Mouse (Mus musculus) CH12.LX (cell line): ENCODE measurements around the gene Lcmt2.

ENCODE experiments used
- CTCF ChIP-seq, 2 experiments: IDR thresholded peaks in 1 of 2; conservative IDR thresholded peaks in 1 of 2; 2 replicates each; pipeline ENCODE4 v1.5.1; 2011 to 2012; ENCODE audit warnings: low read depth in 2 of 2, low read length in 2 of 2, improper control_type of control experiment in 1 of 2, inconsistent platforms in 1 of 2, mild to moderate bottlenecking in 1 of 2, moderate library complexity in 1 of 2
- E2F4 ChIP-seq: IDR thresholded peaks from 2 replicates; pipeline ENCODE4 v1.6.1; 2011; ENCODE audit warnings: low read depth, low read length, improper control_type of control experiment; ENCODE audit not compliant: insufficient replicate concordance
- EP300 ChIP-seq: IDR thresholded peaks from 2 replicates; pipeline ENCODE4 v1.6.1; 2011; ENCODE audit warnings: low read length, improper control_type of control experiment
- ETS1 ChIP-seq: conservative IDR thresholded peaks from 2 replicates; pipeline ENCODE4 v1.6.1; 2012; ENCODE audit warnings: low read depth, mild to moderate bottlenecking, inconsistent platforms, low read length, improper control_type of control experiment, moderate library complexity
- JUN ChIP-seq: IDR thresholded peaks from 2 replicates; pipeline ENCODE4 v1.6.1; 2011; ENCODE audit warnings: low read depth, mild to moderate bottlenecking, low read length, improper control_type of control experiment, moderate library complexity; ENCODE audit not compliant: insufficient read depth
- MAX ChIP-seq: IDR thresholded peaks from 2 replicates; pipeline ENCODE4 v1.6.1; 2011; ENCODE audit warnings: low read length, improper control_type of control experiment
- POLR2A ChIP-seq: IDR thresholded peaks from 2 replicates; pipeline ENCODE4 v1.6.1; 2011; ENCODE audit warnings: low read depth, mild to moderate bottlenecking, improper control_type of control experiment, low read length
- RAD21 ChIP-seq: IDR thresholded peaks from 2 replicates; pipeline ENCODE4 v1.6.1; 2011; ENCODE audit warnings: low read depth, mild to moderate bottlenecking, low read length, improper control_type of control experiment, moderate library complexity
- SMC3 ChIP-seq: IDR thresholded peaks from 2 replicates; pipeline ENCODE4 v1.6.1; 2011; ENCODE audit warnings: low read depth, low read length, improper control_type of control experiment
- TCF12 ChIP-seq: IDR thresholded peaks from 2 replicates; pipeline ENCODE4 v1.6.1; 2014; ENCODE audit warnings: low read depth, mild to moderate bottlenecking, inconsistent platforms, low read length, improper control_type of control experiment
- USF1 ChIP-seq: IDR thresholded peaks from 2 replicates; pipeline ENCODE4 v1.6.1; 2014; ENCODE audit warnings: low read depth, mild to moderate bottlenecking, inconsistent platforms, low read length, improper control_type of control experiment
- USF2 ChIP-seq: conservative IDR thresholded peaks from 2 replicates; pipeline ENCODE4 v1.6.1; 2011; ENCODE audit warnings: low read depth, low read length, improper control_type of control experiment
- ZNF384 ChIP-seq: IDR thresholded peaks from 2 replicates; pipeline ENCODE4 v1.6.1; 2012; ENCODE audit warnings: low read depth, low read length, improper control_type of control experiment, inconsistent platforms

GRCm38 (mm10) chr2:121128865-121129620 is 11.4 kb downstream of the Lcmt2 start:
- no peak for TF ChIP-seq CTCF (conservative IDR thresholded peaks at IDR 0.05 in 1 of 2, IDR thresholded peaks at IDR 0.05 in 1 of 2; ENCODE audit: low read depth in 2 of 2, low read length in 2 of 2)
- TF ChIP-seq POLR2A: no peak
- no peak for TF ChIP-seq MAX
- TF ChIP-seq USF1: no peak
- TF ChIP-seq ZNF384: no peak
- TF ChIP-seq TCF12: no peak
- TF ChIP-seq RAD21: no peak
- TF ChIP-seq EP300: no peak
- no peak for TF ChIP-seq E2F4
- no peak for TF ChIP-seq ETS1
- no peak for TF ChIP-seq JUN
- TF ChIP-seq USF2: no peak
- TF ChIP-seq SMC3: no peak
